Mouse (Mus musculus): Measurements from ENCODE around the gene Sardh. TPM values are rescaled to one million over a fixed set of nuclear protein-coding genes. Genes with fewer than 3 reads are reported as not detected.
A peak's percentile ranks its signal among the peaks of the same experiment; 100 is the strongest.

Gene Sardh
- polyA plus RNA-seq (2015; fragmentation: Nextera tagmentation; extraction: Ambion mirVana): 19.3 and 24.5 TPM in 2 replicates

DNA sequence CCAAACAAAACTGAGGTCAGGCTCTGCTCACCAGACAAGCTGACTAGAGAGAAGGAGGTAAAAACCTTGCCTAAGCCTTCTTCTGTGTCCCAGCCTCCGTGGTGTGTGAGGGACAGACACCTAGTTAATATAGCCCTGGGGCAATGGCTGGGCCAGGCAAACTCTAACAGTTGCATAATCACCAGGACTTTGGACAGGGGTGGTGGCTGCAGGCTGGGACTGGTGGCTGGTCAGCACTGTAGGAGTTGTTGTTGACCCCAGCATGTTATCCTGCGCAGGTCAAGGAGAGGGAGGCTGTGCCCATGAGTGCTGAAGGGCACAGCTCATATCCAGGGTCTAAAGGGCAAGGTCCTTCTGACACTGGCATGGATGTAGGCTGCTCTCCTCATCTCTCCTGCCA lies at the start of gene Sardh:
Gene Sardh (minus strand): TSS at position 127 of the 400 bp plus-strand sequence.
- H3K36me3 ChIP-seq (ENCODE audit: control insufficient read depth, insufficient read depth): no peaks in the 10 kb centered on the region
- H3K4me3 ChIP-seq (ENCODE audit: low read length): peak within 1 kb of the TSS; percentile 9
- H3K4me1 ChIP-seq (ENCODE audit: control insufficient read depth, insufficient read depth, low read length): peaks cover 20% of the 10 kb centered on the region
- WGBS: 80% methylated on average over 2 of the region's 2 CpGs
- H3K9ac ChIP-seq (ENCODE audit: low read length): peak within 1 kb of the TSS; percentile 59
- peak within 1 kb of the TSS; percentile 85 for H3K27ac ChIP-seq (ENCODE audit: low read length)
- no peak for ATAC-seq (replicated peaks; ENCODE audit: extremely low read depth, insufficient read depth, low FRiP score)
- H3K27me3 ChIP-seq (ENCODE audit: control insufficient read depth, insufficient read depth, low read length): no peaks in the 10 kb centered on the region
- peak within 1 kb of the TSS; percentile 51 for H3K4me2 ChIP-seq (ENCODE audit: low read depth, low read length)
- no peaks in the 10 kb centered on the region for H3K9me3 ChIP-seq (replicated peaks; ENCODE audit: control insufficient read depth, low read length)

DNA sequence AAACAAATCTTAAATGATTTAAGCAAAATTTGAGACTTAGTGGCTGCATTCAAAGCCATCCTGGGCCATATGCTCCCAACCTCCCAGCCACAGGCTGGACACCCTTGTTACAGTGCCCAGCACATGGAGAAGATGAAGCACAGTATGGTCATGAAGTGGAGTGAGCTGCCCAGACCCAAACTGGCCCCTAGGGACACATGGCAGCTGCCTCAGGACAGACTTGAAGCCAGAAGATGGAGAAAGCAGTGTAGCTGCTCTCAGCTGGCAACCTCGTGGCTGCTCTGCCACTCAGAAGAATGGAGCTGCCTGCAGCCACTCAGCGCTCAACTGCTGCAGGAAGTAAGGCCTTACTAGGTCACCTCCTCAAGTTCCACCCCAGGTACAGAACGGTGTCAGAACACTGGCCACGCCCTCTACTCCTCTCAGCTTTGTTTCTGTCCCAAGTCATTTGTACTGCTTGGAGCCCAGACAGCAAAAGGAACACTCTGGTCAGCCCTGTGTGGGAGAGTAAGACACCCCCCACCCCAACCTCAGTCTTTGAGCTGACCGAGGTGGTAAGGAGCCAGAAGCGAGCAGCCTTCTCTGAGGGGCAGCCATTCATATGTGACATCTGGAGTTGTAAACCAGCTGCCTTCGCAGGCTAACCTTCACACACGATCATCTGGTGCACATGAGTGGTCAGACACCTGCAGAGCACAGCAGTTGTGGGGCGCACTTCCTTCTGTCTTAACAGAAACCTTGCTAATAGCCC lies 48.7 kb upstream of the Sardh start:
- no peak overlapping the region for H3K4me2 ChIP-seq (ENCODE audit: low read depth, low read length)
- no peaks in the 10 kb centered on the region for H3K27me3 ChIP-seq (ENCODE audit: control insufficient read depth, insufficient read depth, low read length)
- peak overlapping the region; percentile 49; the same call in 1 of the 2 replicates for H3K27ac ChIP-seq (ENCODE audit: low read length)
- H3K36me3 ChIP-seq (ENCODE audit: control insufficient read depth, insufficient read depth): no peaks in the 10 kb centered on the region
- peak; percentile 52 for ATAC-seq (replicated peaks; ENCODE audit: extremely low read depth, insufficient read depth, low FRiP score)
- H3K4me3 ChIP-seq (ENCODE audit: low read length): no peak overlapping the region
- H3K9ac ChIP-seq (ENCODE audit: low read length): no peak overlapping the region
- 76% methylated on average over 9 of the region's 9 CpGs for WGBS
- no peaks in the 10 kb centered on the region for H3K9me3 ChIP-seq (replicated peaks; ENCODE audit: control insufficient read depth, low read length)
- H3K4me1 ChIP-seq (ENCODE audit: control insufficient read depth, insufficient read depth, low read length): no peaks in the 10 kb centered on the region

GRCm38 (mm10) chr2:27294777-27295176 lies 46.6 kb upstream of the Sardh start:
- Histone ChIP-seq H3K9ac (ENCODE audit: low read length) (no peak overlapping the region), H3K4me1 (ENCODE audit: control insufficient read depth, insufficient read depth, low read length) (no peaks in the 10 kb centered on the region), H3K9me3 (replicated peaks; ENCODE audit: control insufficient read depth, low read length) (no peaks in the 10 kb centered on the region), H3K4me2 (ENCODE audit: low read depth, low read length) (no peak overlapping the region), H3K36me3 (ENCODE audit: control insufficient read depth, insufficient read depth) (no peaks in the 10 kb centered on the region; the same call in 1 of the 2 replicates), H3K4me3 (ENCODE audit: low read length) (no peak overlapping the region), H3K27ac (ENCODE audit: low read length) (no peak overlapping the region), H3K27me3 (ENCODE audit: control insufficient read depth, insufficient read depth, low read length) (no peaks in the 10 kb centered on the region)
- WGBS: 91% methylated on average over 3 of the region's 3 CpGs
- ATAC-seq (replicated peaks; ENCODE audit: extremely low read depth, insufficient read depth, low FRiP score): no peak

- Histone ChIP-seq H3K36me3 (ENCODE audit: control insufficient read depth, insufficient read depth) (no peaks in the 10 kb centered on the region; the same call in 1 of the 2 replicates), H3K9ac (ENCODE audit: low read length) (no peak overlapping the region), H3K27ac (ENCODE audit: low read length) (peak overlapping the region; percentile 52), H3K4me2 (ENCODE audit: low read depth, low read length) (no peak overlapping the region), H3K4me3 (ENCODE audit: low read length) (no peak overlapping the region), H3K4me1 (ENCODE audit: control insufficient read depth, insufficient read depth, low read length) (peaks cover 3% of the 10 kb centered on the region; the same call in 1 of the 2 replicates), H3K9me3 (replicated peaks; ENCODE audit: control insufficient read depth, low read length) (no peaks in the 10 kb centered on the region), H3K27me3 (ENCODE audit: control insufficient read depth, insufficient read depth, low read length) (no peaks in the 10 kb centered on the region)
- WGBS: 14% methylated on average over 3 of the region's 3 CpGs
- ATAC-seq (replicated peaks; ENCODE audit: extremely low read depth, insufficient read depth, low FRiP score): peak; percentile 57
These were observed 40.9 kb upstream of the Sardh start for GRCm38 (mm10) chr2:27289019-27289418.

GRCm38 (mm10) chr2:27286971-27287710 lies 39.0 kb upstream of the Sardh start:
- peaks cover 3% of the 10 kb centered on the region; the same call in 1 of the 2 replicates for H3K4me1 ChIP-seq (ENCODE audit: control insufficient read depth, insufficient read depth, low read length)
- H3K27me3 ChIP-seq (ENCODE audit: control insufficient read depth, insufficient read depth, low read length): no peaks in the 10 kb centered on the region
- no peaks in the 10 kb centered on the region for H3K9me3 ChIP-seq (replicated peaks; ENCODE audit: control insufficient read depth, low read length)
- no peak for ATAC-seq (replicated peaks; ENCODE audit: extremely low read depth, insufficient read depth, low FRiP score)
- no peaks in the 10 kb centered on the region; the same call in 1 of the 2 replicates for H3K36me3 ChIP-seq (ENCODE audit: control insufficient read depth, insufficient read depth)
- no peak overlapping the region for H3K4me2 ChIP-seq (ENCODE audit: low read depth, low read length)
- H3K9ac ChIP-seq (ENCODE audit: low read length): no peak overlapping the region
- 81% methylated on average over 7 of the region's 7 CpGs for WGBS
- H3K27ac ChIP-seq (ENCODE audit: low read length): no peak overlapping the region
- H3K4me3 ChIP-seq (ENCODE audit: low read length): no peak overlapping the region

DNA sequence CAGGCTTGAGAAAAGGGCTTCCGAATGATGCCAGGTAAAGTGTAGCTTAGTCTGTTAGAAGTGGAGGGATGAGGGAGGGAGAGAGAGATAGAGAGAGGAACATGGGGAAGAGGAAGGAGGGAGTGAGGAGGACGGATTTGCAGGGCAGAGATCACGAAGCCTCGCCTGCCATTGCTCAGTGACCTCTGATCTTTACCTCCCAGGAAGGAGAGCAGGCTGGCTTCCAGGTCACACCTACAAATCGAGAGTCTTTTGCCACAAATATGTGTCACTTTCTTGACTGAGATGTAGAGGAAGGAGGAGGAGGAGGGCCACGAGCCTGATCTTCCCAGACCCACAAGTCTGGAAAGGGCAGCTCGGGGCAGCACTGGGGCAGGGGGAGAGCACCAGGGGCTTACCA lies 36.3 kb upstream of the Sardh start:
- H3K9me3 ChIP-seq (replicated peaks; ENCODE audit: control insufficient read depth, low read length): no peaks in the 10 kb centered on the region
- ATAC-seq (replicated peaks; ENCODE audit: extremely low read depth, insufficient read depth, low FRiP score): no peak
- H3K4me1 ChIP-seq (ENCODE audit: control insufficient read depth, insufficient read depth, low read length): peaks cover 8% of the 10 kb centered on the region
- WGBS: 71% methylated on average over 7 of the region's 7 CpGs
- H3K27me3 ChIP-seq (ENCODE audit: control insufficient read depth, insufficient read depth, low read length): no peaks in the 10 kb centered on the region
- H3K9ac ChIP-seq (ENCODE audit: low read length): no peak overlapping the region
- no peak overlapping the region for H3K4me3 ChIP-seq (ENCODE audit: low read length)
- no peak overlapping the region for H3K4me2 ChIP-seq (ENCODE audit: low read depth, low read length)
- H3K27ac ChIP-seq (ENCODE audit: low read length): no peak overlapping the region
- H3K36me3 ChIP-seq (ENCODE audit: control insufficient read depth, insufficient read depth): no peaks in the 10 kb centered on the region

GRCm38 (mm10) chr2:27281771-27282170 lies 33.6 kb upstream of the Sardh start:
- ATAC-seq (replicated peaks; ENCODE audit: extremely low read depth, insufficient read depth, low FRiP score): no peak
- Histone ChIP-seq H3K27me3 (ENCODE audit: control insufficient read depth, insufficient read depth, low read length) (no peaks in the 10 kb centered on the region), H3K9me3 (replicated peaks; ENCODE audit: control insufficient read depth, low read length) (no peaks in the 10 kb centered on the region), H3K9ac (ENCODE audit: low read length) (no peak overlapping the region), H3K27ac (ENCODE audit: low read length) (no peak overlapping the region), H3K4me2 (ENCODE audit: low read depth, low read length) (no peak overlapping the region), H3K4me3 (ENCODE audit: low read length) (no peak overlapping the region), H3K4me1 (ENCODE audit: control insufficient read depth, insufficient read depth, low read length) (peaks cover 5% of the 10 kb centered on the region), H3K36me3 (ENCODE audit: control insufficient read depth, insufficient read depth) (no peaks in the 10 kb centered on the region)
- WGBS: 89% methylated on average over 9 of the region's 9 CpGs

GRCm38 (mm10) chr2:27280920-27281611 lies 32.9 kb upstream of the Sardh start:
- no peak overlapping the region for H3K4me3 ChIP-seq (ENCODE audit: low read length)
- ATAC-seq (replicated peaks; ENCODE audit: extremely low read depth, insufficient read depth, low FRiP score): peak; percentile 74
- no peak overlapping the region for H3K9ac ChIP-seq (ENCODE audit: low read length)
- no peak overlapping the region for H3K4me2 ChIP-seq (ENCODE audit: low read depth, low read length)
- no peak overlapping the region for H3K27ac ChIP-seq (ENCODE audit: low read length)
- H3K36me3 ChIP-seq (ENCODE audit: control insufficient read depth, insufficient read depth): no peaks in the 10 kb centered on the region
- no peaks in the 10 kb centered on the region for H3K27me3 ChIP-seq (ENCODE audit: control insufficient read depth, insufficient read depth, low read length)
- H3K4me1 ChIP-seq (ENCODE audit: control insufficient read depth, insufficient read depth, low read length): peaks cover 5% of the 10 kb centered on the region
- no peaks in the 10 kb centered on the region for H3K9me3 ChIP-seq (replicated peaks; ENCODE audit: control insufficient read depth, low read length)
- 42% methylated on average over 13 of the region's 13 CpGs for WGBS
